Mouse (Mus musculus): ENCODE measurements around the gene Tagln2.

GRCm38 (mm10) chr1:172478020-172478419 lies 21.8 kb upstream of the Tagln2 start:
- TF ChIP-seq CTCF (IDR thresholded peaks at IDR 0.05; ENCODE audit: extremely low read depth, insufficient read depth, insufficient read length, insufficient replicate concordance) (no peak), POLR2A (IDR thresholded peaks at IDR 0.05; ENCODE audit: low read depth, low read length) (no peak)
